Mouse (Mus musculus) hindbrain, postnatal 0 days (tissue): Measurements from ENCODE around the gene Ankrd45. TPM values are rescaled to one million over a fixed set of nuclear protein-coding genes. Genes with fewer than 3 reads are reported as not detected.
A peak's percentile ranks its signal among the peaks of the same experiment; 100 is the strongest.

Experiments
- ATAC-seq: fragments of 200-750 bp; cut with Nextera tagmentation; 2 replicates; pipeline ENCODE4 v1.8.0; 2017; ENCODE audit warnings: mild to moderate bottlenecking, moderate TSS enrichment, moderate library complexity
- DNase-seq: peaks from one replicate; pipeline ENCODE4 v3.0.0-alpha.2; 2015; ENCODE audit warnings: low spot score
- H3K27ac ChIP-seq: fragments of 300-500 bp; sonication (generic); 2 replicates; pipeline ENCODE4 v1.5.1; 2014; ENCODE audit warnings: mild to moderate bottlenecking
- H3K27me3 ChIP-seq: fragments of 300-500 bp; sonication (generic); 2 replicates; pipeline ENCODE4 v1.6.1; 2014; ENCODE audit warnings: low read length, mixed read lengths; ENCODE audit not compliant: insufficient read depth
- H3K36me3 ChIP-seq: fragments of 300-500 bp; sonication (generic); 2 replicates; pipeline ENCODE4 v1.6.1; 2014; ENCODE audit warnings: low read length, mixed read lengths; ENCODE audit not compliant: insufficient read depth
- H3K4me1 ChIP-seq: fragments of 300-500 bp; sonication (generic); 2 replicates; pipeline ENCODE4 v1.6.1; 2014; ENCODE audit warnings: antibody characterized with exemption, low read length, mixed read lengths; ENCODE audit not compliant: insufficient read depth
- H3K4me2 ChIP-seq: fragments of 300-500 bp; sonication (generic); 2 replicates; pipeline ENCODE4 v1.6.1; 2014; ENCODE audit warnings: low read depth, mild to moderate bottlenecking, low read length, moderate library complexity, mixed read lengths
- H3K4me3 ChIP-seq: fragments of 300-500 bp; sonication (generic); 2 replicates; pipeline ENCODE4 v1.5.1; 2014; ENCODE audit warnings: low read length
- H3K9ac ChIP-seq: fragments of 300-500 bp; sonication (generic); replicated peaks from 2 replicates; pipeline ENCODE4 v1.6.1; 2014; ENCODE audit warnings: mild to moderate bottlenecking, low read length, moderate library complexity, mixed read lengths
- H3K9me3 ChIP-seq: fragments of 300-500 bp; sonication (generic); 2 replicates; pipeline ENCODE4 v1.6.1; 2016; ENCODE audit warnings: low read length, mixed read lengths
- CTCF ChIP-seq: IDR thresholded peaks from 2 replicates; pipeline ENCODE4 v1.5.1; 2016; ENCODE audit warnings: antibody characterized with exemption, control low read depth, low read depth
- WGBS: fragments of 180-500 bp; shearing (Covaris S2); extraction: QIAGEN DNeasy Blood & Tissue Kit; methylation state at CpG from one replicate; pipeline ENCODE4 v1.1.7; 2014; 5-methylcytosine and 5-hydroxymethylcytosine counted together
- polyA plus RNA-seq: library from polyadenylated mRNA; unstranded; fragments of >200 nt; fragmentation: Nextera tagmentation; extraction: Ambion mirVana; gene quantifications from 2 replicates; pipeline ENCODE4 v1.2.1, GENCODE M21; 2015
- total RNA-seq: library from RNA; depleted of rRNA; stranded (reverse); fragments of >200 nt; gene quantifications from 2 replicates; pipeline ENCODE4 v1.2.3, GENCODE M21; 2014; rRNA removed

The Ankrd45 gene
- total and polyA plus RNA-seq, 2 experiments from 2014 or later: 19.2 to 24.1 TPM

DNA sequence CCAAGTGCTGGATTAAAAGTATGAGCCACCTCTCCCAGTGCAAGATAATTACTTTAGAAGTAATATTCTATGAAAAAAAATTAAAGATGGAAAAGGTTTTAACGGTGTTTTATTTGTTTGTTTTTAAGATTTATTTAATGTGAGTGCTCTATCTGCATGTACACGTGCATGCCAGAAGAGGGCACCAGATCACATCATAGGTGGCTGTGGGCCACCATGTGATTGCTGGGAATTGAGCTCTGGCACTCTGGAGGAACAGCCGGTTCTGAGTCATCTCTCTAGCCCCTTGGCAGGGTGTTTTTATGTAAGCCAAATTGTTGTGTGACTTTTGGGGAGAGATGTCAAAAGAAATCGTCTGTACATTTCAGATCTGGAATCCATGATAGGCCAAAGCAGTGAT lies 72.0 kb downstream of the Ankrd45 start:
- ATAC-seq (no peak), DNase-seq (no peak)
- no peaks in the 10 kb centered on the region for H3K4me1 ChIP-seq
- H3K27me3 ChIP-seq: no peaks in the 10 kb centered on the region
- H3K4me2 ChIP-seq: no peak overlapping the region
- 32% methylated on average over 4 of the region's 4 CpGs for WGBS
- no peak overlapping the region for H3K9ac ChIP-seq
- peak; percentile 41 for TF ChIP-seq CTCF
- no peak overlapping the region for H3K4me3 ChIP-seq
- no peaks in the 10 kb centered on the region for H3K9me3 ChIP-seq
- H3K36me3 ChIP-seq: no peaks in the 10 kb centered on the region
- no peak overlapping the region for H3K27ac ChIP-seq

DNA sequence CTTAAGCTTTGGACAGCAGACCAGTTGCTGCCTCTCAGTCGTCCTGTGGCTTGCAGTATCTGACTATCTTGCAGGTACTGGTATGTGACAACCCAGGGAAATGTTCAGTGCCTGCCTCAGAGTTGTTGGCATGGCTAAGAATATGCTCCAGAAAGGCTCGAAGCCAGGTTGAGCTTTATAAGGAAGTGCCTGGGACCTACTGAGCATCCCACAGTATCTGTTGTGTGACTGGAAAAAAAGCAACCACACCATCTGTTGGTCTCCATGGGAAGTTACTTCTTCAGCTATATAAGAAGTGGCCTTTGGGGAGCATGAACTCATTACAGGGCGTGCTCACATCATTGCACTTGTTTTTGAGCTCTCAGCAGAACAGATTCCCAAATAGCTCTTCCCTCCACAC lies 77.3 kb downstream of the Ankrd45 start:
- DNase-seq (peak; percentile 51), ATAC-seq (0 out of 2 replicates have a peak, but pooled peaks have one; percentile 5)
- H3K27me3 ChIP-seq: no peaks in the 10 kb centered on the region
- H3K4me2 ChIP-seq: no peak overlapping the region
- no peaks in the 10 kb centered on the region for H3K4me1 ChIP-seq
- 61% methylated on average over 3 of the region's 3 CpGs for WGBS
- no peak overlapping the region for H3K27ac ChIP-seq
- H3K36me3 ChIP-seq: no peaks in the 10 kb centered on the region
- TF ChIP-seq CTCF: no peak
- H3K9me3 ChIP-seq: no peaks in the 10 kb centered on the region
- no peak overlapping the region for H3K4me3 ChIP-seq
- H3K9ac ChIP-seq: no peak overlapping the region

Other genes with a start within 250 kb of the Ankrd45 start
- 20.4 and 21.3 TPM in 2 replicates for gene Rc3h1, start 236.3 kb upstream of the Ankrd45 start, total RNA-seq
- 6.2 and 6.3 TPM in 2 replicates for gene Rc3h1, start 236.3 kb upstream of the Ankrd45 start, polyA plus RNA-seq
- gene Serpinc1, start 164.1 kb upstream of the Ankrd45 start, total RNA-seq: 0.04 and 0.05 TPM in 2 replicates
- 2.3 and 2.6 TPM in 2 replicates for gene Serpinc1, start 164.1 kb upstream of the Ankrd45 start, polyA plus RNA-seq
- 24.4 and 85.1 TPM in 2 replicates for gene Zbtb37, start 107.8 kb upstream of the Ankrd45 start, total RNA-seq
- 8.4 and 9.6 TPM in 2 replicates for gene Zbtb37, start 107.8 kb upstream of the Ankrd45 start, polyA plus RNA-seq
- gene Dars2, start 72.0 kb upstream of the Ankrd45 start, total RNA-seq: 19.2 and 21.4 TPM in 2 replicates
- gene Dars2, start 72.0 kb upstream of the Ankrd45 start, polyA plus RNA-seq: 24.8 and 26.0 TPM in 2 replicates
- 1.0 and 1.2 TPM in 2 replicates for gene Cenpl, start 72.0 kb upstream of the Ankrd45 start, total RNA-seq
- gene Cenpl, start 72.0 kb upstream of the Ankrd45 start, polyA plus RNA-seq: 6.8 and 7.5 TPM in 2 replicates
- gene Klhl20, start 11.2 kb upstream of the Ankrd45 start, total RNA-seq: 15.1 and 23.3 TPM in 2 replicates
- 15.0 and 15.4 TPM in 2 replicates for gene Klhl20, start 11.2 kb upstream of the Ankrd45 start, polyA plus RNA-seq
- not detected in 2 replicates for gene Tex50, start 16.6 kb downstream of the Ankrd45 start, total RNA-seq
- 0.25 and 0.37 TPM in 2 replicates for gene Tex50, start 16.6 kb downstream of the Ankrd45 start, polyA plus RNA-seq
- gene Prdx6, start 108.5 kb downstream of the Ankrd45 start, total RNA-seq: 129 and 135 TPM in 2 replicates
- 223 and 253 TPM in 2 replicates for gene Prdx6, start 108.5 kb downstream of the Ankrd45 start, polyA plus RNA-seq